Mouse (Mus musculus) cerebellum, postnatal 4 days (tissue): ENCODE measurements around the gene Olfr1181.
"Not testable (repeated sequence)": the region's sequence is repeated elsewhere in the genome, so short reads cannot be mapped to it uniquely, and the experiment has no call there.

Experiments
- DNase-seq, 2 experiments: peaks; one replicate each; pipeline ENCODE4 v3.0.0; 2022; ENCODE audit warnings: low spot score in 2 of 2, mixed read lengths in 1 of 2

Gene Olfr1181

GRCm38 (mm10) chr2:88426071-88426470 lies at the start of gene Olfr1181:
Gene Olfr1181, minus strand, starts transcription at chr2:88426171.
- no peak for DNase-seq

GRCm38 (mm10) chr2:88454567-88454966 lies 28.6 kb upstream of the Olfr1181 start, which contains the start of gene Olfr1183:
Gene Olfr1183, plus strand, starts transcription at chr2:88454867.
- not testable (repeated sequence) for DNase-seq

- DNase-seq = no peak
Observed at GRCm38 (mm10) chr2:88449031-88449430, 23.1 kb upstream of the Olfr1181 start, which contains the start of gene Gm13757. Gene Gm13757, minus strand, starts transcription at chr2:88449131.

GRCm38 (mm10) chr2:88419051-88419450 lies 6.9 kb downstream of the Olfr1181 start, which contains the start of gene Olfr1180:
Gene Olfr1180, minus strand, starts transcription at chr2:88419151.
- DNase-seq = no peak

- DNase-seq = no peak
Observed at GRCm38 (mm10) chr2:88406353-88406752, 19.6 kb downstream of the Olfr1181 start, which contains the start of gene Olfr1179. Gene Olfr1179, minus strand, starts transcription at chr2:88406453.

GRCm38 (mm10) chr2:88386762-88387161 lies 39.2 kb downstream of the Olfr1181 start, which contains the start of gene Olfr1178:
Gene Olfr1178, plus strand, starts transcription at chr2:88387062.
- no peak for DNase-seq
